Mouse (Mus musculus) CD4-positive helper T cell, adult 2 months (primary cell): Measurements from ENCODE around the gene Klf15.

Source experiments
- DNase-seq: peaks from one replicate; pipeline ENCODE4 v3.0.0-alpha.2; 2012; ENCODE audit warnings: low read depth, missing footprints, low spot score

Gene Klf15

DNA sequence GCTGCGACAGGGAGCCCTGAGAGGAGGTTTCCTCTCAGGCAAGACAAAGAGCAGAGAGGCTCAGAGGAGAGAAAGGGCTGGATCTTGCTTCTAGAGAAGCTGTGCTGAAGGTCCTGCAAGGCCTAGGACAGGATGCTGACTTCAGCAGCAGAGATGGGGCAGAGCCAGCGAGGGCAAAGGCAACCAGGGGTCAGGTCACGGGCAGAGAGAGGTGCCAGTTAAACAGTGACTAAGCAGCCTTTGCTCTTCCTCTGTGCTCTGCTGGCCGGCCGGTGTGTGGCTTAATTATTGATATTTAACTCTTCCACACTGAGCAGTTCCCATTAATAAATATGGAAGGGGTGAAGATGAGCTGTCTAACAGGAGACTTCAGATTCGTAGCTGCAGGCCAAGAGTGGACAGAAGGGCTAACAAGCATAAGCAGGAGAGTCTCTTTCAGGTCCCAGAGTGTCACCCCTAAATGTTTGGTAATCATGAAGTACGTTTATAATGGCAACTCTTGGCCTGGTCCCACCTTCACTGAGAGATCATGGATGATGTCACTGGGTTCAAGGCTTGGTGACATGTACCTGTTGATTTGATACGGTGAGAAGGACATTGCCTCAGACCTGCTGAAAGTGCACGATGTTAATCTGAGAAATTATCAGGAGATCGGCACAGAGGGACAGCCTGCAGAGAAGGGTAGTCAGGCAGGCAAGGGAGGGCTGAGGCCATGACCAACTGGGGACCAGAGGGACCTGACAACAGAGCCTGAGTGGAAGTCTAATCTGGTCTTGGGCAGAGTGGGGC lies 29.8 kb downstream of the Klf15 start:
- DNase-seq: no peak

GRCm38 (mm10) chr6:90494155-90494554 lies 31.8 kb downstream of the Klf15 start:
- no peak for DNase-seq

DNA sequence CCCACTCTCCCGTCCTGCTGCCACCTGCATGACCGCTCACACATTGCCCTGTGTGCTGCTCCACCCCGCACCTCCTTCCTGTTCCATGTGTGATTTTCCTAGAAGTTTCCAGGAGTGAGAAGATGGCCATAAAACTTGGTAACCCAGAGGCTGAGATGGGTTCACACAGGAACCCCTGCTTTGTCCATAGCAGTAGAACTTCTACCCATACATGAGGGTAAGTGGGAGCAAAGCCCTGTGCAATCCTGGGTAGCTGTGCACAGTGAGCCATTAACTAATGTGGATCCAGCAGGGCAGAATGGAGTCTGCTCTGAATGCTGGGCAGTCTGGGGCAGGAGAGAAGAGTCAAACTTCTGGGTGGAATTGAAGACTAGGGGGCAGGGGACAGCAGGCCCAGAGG lies 32.2 kb downstream of the Klf15 start:
- DNase-seq: no peak

DNA sequence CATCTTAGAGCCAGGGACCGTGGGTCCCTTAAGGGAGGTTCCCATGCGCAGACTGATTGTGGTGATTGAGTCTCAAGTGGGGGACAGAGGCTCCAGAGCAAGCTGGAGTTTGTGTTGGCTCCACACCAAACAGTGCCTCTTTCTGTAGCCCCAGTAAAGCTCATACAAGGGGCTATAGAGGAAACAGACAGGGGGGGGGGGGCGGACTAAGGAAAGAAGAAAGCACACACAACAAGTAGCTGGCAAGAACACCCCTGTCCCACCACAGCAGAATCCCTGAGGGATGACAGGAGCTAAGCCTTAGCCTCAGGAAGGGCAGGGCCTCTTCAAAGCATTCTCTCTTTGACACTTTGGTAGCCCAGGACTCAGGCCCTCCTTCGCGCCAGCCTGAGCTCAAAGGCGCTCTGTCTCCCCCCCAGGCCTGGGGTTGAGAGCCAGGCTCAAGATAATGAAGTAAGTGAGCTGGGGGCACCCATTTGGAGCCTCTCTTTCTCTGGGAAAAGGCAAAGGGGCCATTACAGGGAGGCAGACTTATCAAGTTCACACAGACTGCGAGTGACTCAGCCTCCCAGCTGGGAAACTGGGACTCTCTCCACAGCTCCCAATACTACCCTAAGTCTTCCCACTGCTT lies 33.0 kb downstream of the Klf15 start:
- DNase-seq: no peak

DNA sequence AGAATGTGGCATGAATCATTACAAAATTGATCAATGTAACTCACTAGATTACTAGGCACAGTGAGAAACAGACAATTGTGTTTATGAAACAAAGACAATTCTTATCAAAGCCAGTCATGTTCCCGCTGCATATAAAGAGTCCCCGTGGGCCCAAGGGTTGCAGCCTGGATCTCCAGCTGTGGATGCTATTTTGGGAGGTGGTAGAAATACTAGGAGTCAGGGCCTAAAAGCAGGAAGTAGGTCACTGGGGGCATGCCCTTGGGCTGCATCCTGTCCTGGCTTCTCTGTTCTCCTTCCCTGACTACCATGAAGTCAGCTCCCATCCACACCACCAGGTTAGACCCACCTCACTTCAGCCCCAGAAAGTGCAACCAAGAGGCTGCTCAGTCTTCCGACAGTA lies 33.8 kb downstream of the Klf15 start:
- DNase-seq: no peak

- no peak for DNase-seq
Measured at GRCm38 (mm10) chr6:90499509-90499908, 37.1 kb downstream of the Klf15 start.

- no peak for DNase-seq
Measured at GRCm38 (mm10) chr6:90501222-90501940, 39.0 kb downstream of the Klf15 start.

- no peak for DNase-seq
Measured at GRCm38 (mm10) chr6:90505906-90506305, 43.5 kb downstream of the Klf15 start.

- DNase-seq: no peak
Measured at GRCm38 (mm10) chr6:90506673-90507311, 44.4 kb downstream of the Klf15 start.

DNA sequence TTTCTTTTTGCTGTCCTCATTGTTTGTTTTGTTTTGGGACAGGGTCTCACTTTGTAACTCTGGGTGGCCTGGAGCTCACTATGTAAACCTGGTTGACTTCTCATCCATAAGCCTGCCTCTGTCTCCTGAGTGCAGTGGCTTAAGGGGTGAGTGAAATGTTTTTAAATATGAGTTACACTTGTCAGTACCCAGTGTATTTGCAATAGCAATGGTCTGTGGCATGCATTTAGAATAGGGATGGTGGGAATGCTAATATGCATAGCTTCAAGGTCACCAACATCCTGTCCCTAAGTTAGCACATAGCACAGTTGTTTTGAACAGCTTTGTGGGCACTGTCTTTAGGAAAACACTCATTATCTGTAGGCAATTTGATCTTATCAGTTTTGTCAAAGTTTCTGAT lies 45.1 kb downstream of the Klf15 start:
- no peak for DNase-seq

- no peak for DNase-seq
Measured at GRCm38 (mm10) chr6:90508197-90508624, 45.8 kb downstream of the Klf15 start.

DNA sequence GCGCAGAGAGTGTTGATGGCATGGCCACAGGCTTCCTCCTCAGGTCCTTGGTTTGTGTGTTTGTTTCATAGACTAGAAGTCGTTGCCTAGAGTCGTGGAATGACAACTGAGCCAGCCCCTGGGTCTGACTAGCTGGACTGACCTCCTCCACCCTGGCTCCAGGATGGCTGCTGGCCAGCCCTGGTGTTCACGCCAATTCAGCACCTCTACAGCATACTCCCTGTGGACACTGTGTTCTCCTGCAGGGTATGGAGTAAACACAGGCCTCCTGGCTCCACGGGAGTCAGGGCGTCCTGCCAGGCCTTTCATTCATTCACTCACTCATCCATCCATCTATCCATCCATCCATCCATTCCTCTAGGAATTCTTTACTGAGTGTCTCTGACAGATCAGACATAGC lies 46.7 kb downstream of the Klf15 start:
- no peak for DNase-seq

DNA sequence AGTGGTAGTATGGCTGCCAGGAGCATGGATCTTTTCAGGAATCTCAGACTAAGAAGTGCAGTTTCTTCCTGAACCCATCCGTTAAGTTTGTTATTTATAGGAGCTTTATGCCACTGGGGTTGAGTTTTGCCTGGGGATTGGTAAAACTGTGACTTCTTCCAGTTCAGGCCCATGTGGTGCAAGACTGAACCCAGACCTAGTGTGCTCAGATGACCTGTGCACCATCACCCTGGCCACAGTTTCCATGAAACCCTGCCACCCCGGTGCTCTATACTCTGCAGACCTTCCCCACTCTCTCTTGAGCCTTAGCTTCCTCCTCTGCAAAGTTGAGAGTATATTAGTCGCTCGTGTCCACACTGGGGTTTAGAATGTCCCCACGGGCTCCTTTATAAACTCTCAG lies 50.0 kb downstream of the Klf15 start:
- no peak for DNase-seq

DNA sequence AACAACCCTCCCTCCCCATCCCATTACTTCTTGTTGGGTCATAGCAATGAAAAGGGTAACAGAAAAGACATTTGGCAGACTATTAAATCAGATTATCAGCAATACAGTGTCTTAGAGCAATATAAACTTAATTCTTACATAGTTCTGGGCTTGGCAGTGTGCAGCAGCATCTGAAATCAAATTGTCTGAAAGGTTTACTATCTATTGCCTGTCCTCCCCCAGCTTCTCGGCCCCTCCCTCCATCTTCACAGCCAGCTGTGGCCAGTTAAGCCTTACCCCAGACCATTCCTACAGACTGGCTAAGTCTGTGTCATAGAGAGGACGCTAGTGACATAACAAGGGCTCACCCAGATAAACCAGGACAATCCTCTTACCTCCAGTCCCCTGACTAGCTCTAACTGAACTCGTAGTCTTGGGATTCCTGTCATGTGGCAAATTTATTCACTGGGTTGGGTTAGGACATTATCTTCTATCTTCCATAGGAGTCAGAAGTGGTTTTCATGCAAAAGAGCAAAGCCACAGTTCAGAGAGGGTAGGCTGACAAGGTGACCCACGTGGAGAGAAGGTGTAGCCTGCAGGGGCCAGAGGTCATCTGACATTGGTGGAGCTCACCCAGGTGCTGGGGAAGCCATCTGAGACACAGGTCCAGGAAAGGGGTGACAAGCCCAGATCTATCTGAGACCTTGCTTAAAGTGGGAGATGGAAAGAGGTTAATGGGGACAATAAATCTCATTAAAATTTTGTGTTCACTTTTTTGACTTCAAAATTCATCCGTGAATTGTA lies 50.9 kb downstream of the Klf15 start:
- DNase-seq: no peak

- no peak for DNase-seq
Measured at GRCm38 (mm10) chr6:90514369-90514768, 52.0 kb downstream of the Klf15 start.

DNA sequence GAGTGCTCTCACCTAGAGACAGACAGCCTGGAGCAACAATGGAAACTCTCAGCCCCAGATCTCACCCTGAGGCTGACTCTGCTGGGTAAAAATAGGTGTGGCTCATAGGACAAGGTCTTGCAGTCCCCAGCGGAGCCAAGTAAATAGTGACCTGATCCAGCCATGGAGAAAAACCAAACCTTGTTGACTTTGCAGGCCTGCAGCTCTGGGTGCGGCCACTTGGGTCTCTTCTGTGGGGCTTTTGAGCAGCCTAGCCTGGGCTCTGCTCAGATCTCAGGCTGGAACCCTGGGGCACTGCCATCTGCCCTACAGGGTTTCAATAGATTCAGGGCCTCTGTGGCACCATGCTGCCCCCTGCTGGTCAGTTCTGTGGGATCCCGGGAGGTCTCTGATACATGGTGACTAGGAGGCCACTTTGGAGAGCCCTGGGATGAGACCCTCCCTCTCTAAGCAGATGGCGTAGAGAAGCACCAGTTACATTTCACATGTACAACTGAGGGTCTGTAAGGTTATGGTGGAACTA lies 52.6 kb downstream of the Klf15 start:
- peak; percentile 5 for DNase-seq

DNA sequence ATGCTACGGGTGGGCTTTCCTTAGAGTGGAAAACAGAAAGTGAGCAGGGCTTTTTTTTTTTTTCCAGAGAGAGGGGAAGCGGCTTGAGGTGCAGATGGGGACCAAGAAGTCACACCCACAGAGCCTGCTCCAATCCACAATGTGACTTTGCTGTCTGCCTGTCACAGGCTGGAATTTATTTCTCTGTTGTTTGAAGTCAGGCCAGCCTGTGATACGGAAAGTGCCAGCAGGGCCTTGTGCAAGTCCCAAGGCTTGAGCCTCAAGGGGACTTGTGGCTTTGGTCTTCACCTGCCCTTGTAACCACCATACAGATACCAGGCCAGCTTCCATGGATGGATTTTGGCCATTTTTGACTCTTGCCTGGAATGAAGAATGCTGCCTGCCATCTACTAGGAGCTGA lies 56.5 kb downstream of the Klf15 start:
- no peak for DNase-seq

DNA sequence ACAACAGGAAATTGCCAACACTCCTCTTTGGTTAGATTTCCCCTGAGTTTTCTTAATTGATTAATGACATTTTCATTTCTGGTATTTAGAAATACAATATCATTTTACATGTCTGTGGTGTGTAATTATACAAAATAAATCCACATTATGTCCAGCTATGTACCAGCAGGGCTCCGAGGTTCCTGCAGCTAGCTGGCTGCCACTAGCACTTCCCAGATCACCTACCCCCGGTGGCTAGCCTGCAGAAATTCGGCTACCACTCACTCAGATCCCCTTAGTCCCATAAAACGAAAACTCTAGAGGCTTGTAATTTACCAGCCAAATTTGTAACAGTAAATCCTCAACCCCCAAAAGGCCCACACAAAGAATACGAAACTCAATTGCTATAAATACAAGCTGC lies 57.0 kb downstream of the Klf15 start:
- DNase-seq: no peak
